Mouse (Mus musculus) layer of hippocampus, adult 2 months (tissue): ENCODE measurements around the gene Arrdc2. TPM values are rescaled to one million over a fixed set of nuclear protein-coding genes. Genes with fewer than 3 reads are reported as not detected.

ENCODE experiments used
- DNase-seq, 2 experiments: peaks; one replicate each; pipeline ENCODE4 v3.0.0; 2022; ENCODE audit warnings: low spot score in 2 of 2
- H3K27ac ChIP-seq: fragments of 200-600 bp; 2 replicates; pipeline ENCODE4 v1.8.1; 2022
- H3K4me3 ChIP-seq: fragments of 200-600 bp; 2 replicates; pipeline ENCODE4 v1.8.1; 2022; ENCODE audit warnings: mild to moderate bottlenecking
- CTCF ChIP-seq: fragments of 200-600 bp; conservative IDR thresholded peaks from 2 replicates; pipeline ENCODE4 v1.8.1; 2022; ENCODE audit warnings: antibody characterized with exemption, mild to moderate bottlenecking, moderate library complexity
- microRNA-seq, 2 experiments: library from miRNA; unstranded; fragments of <30 nt; microRNA quantifications; one replicate each; pipeline ENCODE4 v1.2.0; 2021
- total RNA-seq, 2 experiments: library from RNA; stranded (reverse); gene quantifications; 2 replicates each; pipeline ENCODE4 v1.2.3; 2021

Gene Arrdc2
- total RNA-seq, 2 experiments from 2014 or later, result 13.8 to 20.9 TPM

DNA sequence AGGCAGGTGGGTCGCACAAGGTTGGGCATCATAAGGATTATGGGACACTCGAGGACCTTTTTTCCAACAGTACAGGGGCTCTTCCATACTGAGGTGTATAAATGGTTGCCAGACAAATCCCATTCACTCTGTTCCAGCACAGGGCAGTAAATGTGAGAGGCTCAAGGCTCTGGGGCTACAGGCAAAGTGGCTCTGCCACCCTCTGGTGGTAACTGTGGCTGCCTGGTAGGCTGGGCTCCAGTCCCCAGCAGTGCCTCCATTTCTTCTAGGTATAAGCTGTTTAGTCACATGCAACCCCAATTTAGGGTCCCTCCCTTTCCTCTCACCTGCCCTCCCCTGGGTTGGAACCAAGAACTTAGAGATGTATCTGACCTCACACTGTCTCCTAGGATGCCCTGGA is 44.1 kb downstream of the Arrdc2 start:
- Histone ChIP-seq H3K4me3 (peak overlapping the region; percentile 82; the same call in 1 of the 2 replicates), H3K27ac (peak overlapping the region; percentile 99)
- TF ChIP-seq CTCF, result peak; percentile 62
- DNase-seq, result no peak

DNA sequence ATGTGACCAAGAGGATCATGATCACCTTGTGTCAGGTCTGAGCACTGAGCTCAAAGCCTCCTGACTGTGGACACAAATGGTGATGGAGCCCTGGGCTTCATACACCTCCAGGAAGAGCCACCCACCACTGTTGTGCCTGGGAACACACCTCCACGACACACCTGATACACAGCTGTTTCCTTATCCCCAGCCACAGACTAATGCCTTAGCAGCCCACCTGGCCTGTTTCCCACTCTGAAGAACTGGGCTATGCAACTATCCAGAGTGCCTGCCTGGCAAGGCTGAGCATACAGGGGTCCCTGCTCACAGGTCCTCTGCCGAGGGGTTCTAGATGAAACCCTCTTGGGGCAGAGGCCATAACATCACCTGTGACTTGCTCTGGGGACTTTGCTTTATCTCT is 45.3 kb downstream of the Arrdc2 start:
- peak overlapping the region; percentile 4; the same call in 1 of the 2 replicates for H3K4me3 ChIP-seq
- no peak for TF ChIP-seq CTCF
- H3K27ac ChIP-seq, result peak overlapping the region; percentile 99
- DNase-seq, result no peak

DNA sequence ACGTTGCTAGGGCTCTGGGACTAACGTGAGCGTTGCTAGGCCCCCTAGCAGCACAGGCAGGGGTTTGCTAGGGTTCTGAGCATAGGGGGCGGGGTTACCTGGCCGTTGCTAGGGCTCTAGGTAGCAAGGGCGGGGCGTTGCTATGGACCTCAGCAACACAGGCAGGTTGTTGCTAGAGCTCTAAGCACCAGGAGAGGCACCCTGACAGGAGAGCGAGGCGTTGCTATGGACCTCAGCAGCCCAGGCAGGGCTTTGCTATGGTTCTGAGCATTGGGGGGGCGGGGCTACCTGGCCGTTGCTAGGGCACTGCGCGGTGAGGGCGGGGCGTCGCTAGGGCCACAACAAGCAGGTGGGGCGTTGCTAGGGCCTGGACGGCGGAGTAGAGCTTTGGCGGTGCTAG is 46.8 kb downstream of the Arrdc2 start:
- DNase-seq, result peak in 1 of 2 experiments; percentile 67
- TF ChIP-seq CTCF, result no peak
- peak overlapping the region; percentile 90 for H3K4me3 ChIP-seq
- peak overlapping the region; percentile 99 for H3K27ac ChIP-seq

DNA sequence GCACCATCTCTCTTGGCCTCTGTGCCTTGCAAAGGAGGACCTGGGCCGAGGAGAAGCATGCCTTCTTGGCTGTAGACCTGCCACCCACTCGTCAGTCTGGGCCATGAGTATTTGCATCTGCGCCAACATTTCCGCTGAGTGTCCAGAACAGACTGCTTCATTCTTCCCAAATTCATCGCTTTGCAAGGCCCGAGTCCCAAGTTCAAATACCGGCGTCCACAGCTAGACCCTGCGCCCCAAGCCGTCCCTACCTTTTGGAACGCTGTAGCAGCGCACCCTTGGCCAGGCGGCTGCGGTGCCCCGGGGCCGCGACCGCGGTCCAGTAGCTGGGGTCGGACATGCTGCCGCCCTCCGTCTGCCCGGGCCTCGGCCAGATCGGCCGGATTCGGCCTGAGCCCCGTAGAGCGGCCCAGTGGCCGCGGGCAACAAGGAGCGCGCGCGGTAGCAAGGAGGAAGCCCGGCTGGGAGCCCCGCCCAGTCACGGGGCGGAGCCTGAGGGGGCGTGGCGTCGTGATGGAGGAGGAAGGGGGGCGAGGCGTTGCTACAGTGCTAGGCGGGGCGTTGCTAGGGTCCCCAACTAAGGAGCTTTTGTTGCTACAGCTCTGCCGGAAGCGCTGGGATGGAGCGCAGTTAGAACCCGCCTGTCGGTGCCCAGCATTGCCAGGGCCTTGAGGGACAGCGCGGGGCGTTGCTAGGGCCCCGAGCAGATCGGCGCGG is 47.4 kb downstream of the Arrdc2 start:
- DNase-seq, result peak; percentile 98 to 99
- Histone ChIP-seq H3K4me3 (peak overlapping the region; percentile 90), H3K27ac (peak overlapping the region; percentile 99)
- TF ChIP-seq CTCF, result no peak

DNA sequence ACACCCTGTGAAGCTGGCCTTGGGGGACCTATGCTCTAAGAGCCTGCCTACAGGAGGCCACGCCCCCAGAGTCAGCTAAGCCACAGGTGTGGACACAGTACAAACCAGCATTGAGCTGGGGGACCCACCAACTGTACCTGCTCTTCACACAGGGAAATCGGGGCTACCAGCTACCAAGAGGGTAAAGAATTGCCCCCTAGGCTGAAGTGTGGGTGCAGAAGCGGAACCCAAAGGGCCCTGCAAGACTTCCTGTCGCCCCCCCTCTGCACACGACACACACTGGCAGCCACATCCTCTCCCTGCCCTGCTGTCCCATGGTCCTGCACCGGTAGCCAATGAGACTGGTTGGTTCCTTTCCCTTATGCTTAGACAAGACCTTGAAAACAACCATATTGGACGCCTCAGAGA is 48.2 kb downstream of the Arrdc2 start:
- H3K27ac ChIP-seq, result peak overlapping the region; percentile 99
- no peak for TF ChIP-seq CTCF
- no peak for DNase-seq
- H3K4me3 ChIP-seq, result peak overlapping the region; percentile 90

DNA sequence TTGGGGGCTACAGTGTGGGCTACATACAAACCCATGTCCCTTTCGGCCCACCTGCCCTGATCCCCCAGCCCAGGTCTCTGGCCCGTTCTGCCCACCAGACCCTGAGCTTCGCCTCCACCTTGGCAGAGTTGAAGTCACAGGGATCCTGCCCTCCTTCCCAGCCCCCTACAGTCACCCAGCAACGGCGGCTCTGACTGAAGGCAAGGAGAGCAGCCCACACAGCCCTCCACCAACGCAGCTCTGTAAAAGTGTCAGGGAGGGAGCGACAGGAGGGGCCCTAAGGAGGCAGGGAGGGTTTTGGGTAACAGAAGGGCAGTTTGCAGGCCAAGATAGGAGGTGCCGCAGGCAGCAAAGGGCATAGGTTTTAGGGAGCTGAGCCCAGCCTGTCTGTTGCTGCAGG is 48.7 kb downstream of the Arrdc2 start:
- DNase-seq, result peak in 1 of 2 experiments; percentile 62
- TF ChIP-seq CTCF, result no peak
- peak overlapping the region; percentile 99 for H3K27ac ChIP-seq
- H3K4me3 ChIP-seq, result peak overlapping the region; percentile 90

DNA sequence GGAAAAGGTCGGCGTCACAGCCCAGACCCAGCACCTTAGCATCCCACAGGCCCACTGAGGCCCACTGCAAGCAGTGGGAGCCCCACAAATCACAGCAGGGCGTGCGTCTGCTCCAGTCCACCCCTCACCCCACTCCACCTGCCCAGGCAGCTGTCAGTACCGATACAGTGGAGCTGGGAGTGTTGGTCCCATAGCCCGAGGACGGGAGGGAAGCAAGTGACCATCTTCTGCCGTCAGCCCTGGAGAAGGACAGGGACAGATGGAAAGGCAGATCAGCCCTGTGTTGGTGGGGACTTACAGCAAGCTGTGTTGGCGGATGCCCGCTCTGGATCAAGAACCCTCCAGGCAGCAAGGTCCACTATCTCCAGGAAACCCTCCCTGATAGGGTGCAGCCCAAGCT is 50.5 kb downstream of the Arrdc2 start:
- DNase-seq, result no peak
- no peak for TF ChIP-seq CTCF
- H3K4me3 ChIP-seq, result peak overlapping the region; percentile 4; the same call in 1 of the 2 replicates
- H3K27ac ChIP-seq, result peak overlapping the region; percentile 99

DNA sequence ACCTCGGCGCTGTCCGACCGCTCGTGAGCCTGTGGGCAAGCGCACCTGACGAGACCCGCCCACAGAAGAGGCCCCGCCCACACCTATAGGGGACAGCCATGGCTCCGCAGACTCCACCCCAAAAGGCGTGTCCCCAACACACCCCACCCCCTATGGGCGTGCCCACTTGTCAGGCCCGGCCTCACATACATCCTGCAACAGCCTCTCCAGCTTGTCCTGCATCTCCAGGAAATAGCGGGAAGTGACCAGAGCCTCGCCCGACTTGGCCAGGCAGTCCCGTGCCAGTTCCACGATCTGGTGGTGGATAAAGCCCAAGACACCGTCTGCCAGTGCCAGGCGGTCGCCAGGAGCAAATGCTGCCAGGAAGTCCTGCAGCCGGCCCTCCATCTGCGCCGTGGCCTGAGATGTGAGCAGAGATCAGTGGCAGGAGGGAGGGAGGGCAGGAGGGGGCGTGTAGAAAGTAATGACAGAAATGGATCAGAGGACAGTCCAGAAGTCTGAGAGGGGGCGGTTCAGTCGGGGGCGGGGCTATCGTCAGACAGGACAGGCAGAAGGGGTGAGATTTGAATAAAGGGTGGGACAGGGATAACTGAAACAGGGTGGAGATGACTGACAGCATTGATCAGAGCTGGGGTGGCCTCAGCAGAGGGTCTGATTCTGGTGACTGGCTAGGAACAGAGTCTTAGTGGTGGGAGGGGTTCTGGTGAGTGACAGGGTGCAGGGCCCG is 51.4 kb downstream of the Arrdc2 start:
- TF ChIP-seq CTCF, result no peak
- Histone ChIP-seq H3K4me3 (no peak overlapping the region), H3K27ac (peak overlapping the region; percentile 99)
- no peak for DNase-seq

DNA sequence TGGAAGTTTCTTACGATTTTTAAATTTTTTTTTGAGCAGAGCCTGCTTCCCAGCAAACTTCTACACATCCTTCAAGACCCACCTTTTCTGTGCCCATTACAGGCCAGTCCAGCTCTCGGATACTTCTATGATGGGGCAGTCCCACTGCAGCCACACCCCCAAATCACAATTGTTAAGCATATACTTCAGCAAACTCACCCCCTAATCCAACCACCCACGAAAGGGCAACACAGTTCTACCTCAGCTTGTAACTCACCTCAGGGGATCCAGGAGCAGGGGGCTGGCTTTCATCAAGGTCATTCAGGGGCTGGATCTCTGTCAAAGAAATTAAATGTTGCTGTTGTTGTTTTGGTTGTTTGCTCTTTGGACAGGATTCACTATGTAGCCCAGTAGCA is 52.5 kb downstream of the Arrdc2 start:
- no peak for TF ChIP-seq CTCF
- DNase-seq, result no peak
- no peak overlapping the region for H3K4me3 ChIP-seq
- no peak overlapping the region for H3K27ac ChIP-seq

DNA sequence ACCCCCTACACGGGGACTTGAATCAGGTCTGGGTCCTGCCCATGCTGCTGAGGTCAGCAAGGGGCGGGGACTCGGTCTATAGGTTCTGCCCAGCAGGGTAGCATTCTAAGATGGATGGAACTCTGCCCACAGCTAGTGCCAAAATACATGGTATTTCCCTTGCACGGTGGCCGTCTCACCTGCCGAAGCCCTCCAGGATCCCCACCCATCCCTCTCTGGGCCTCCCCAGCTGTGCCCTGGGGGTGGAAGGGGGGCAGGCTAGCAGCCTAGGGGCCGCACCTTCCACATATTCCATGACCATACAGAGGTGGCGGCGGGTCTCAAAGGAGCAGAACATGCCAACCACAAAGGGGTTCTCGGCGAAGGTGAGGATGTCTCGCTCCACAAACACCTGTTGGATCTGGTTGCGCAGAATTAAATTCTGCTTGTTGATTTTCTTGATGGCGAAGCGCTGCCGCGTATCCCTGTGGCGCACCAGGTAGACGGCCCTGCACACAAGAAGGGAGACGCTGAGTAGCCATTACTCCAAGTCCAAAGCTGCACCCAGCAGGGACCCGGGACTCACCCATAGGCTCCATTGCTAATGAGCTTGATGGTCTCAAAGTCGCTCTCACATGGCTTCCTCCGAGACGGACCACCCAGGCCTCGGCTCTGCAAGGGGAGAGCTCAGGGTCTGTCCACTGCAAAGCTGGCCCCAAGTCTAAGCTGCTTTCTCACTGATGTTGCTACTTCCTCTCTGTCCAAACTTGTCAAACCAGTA is 53.0 kb downstream of the Arrdc2 start:
- no peak for DNase-seq
- Histone ChIP-seq H3K4me3 (no peak overlapping the region), H3K27ac (peak overlapping the region; percentile 44; the same call in 1 of the 2 replicates)
- no peak for TF ChIP-seq CTCF

Small RNA genes within 50 kb of the gene (microRNA-seq; reads per million reads assigned to microRNA genes)
- gene Mir7240, result 62.6 to 63.3 reads per million in 2 experiments

Other genes starting within 250 kb of the Arrdc2 start
- gene Isyna1, start 245.3 kb downstream of the Arrdc2 start, total RNA-seq, result 10 to 100 TPM; 41.4 to 46.4 TPM
- 100 to 1,000 TPM; 274 to 297 TPM for gene Ssbp4, start 230.8 kb downstream of the Arrdc2 start, total RNA-seq
- gene Lrrc25, start 223.6 kb downstream of the Arrdc2 start, total RNA-seq, result under 1 TPM; 0.54 to 0.97 TPM
- gene Gdf15, start 207.3 kb downstream of the Arrdc2 start, total RNA-seq, result under 1 TPM in 1 of 2 experiments, not detected in 1; 0.25 TPM
- 10 to 100 TPM; 25.4 to 29.1 TPM for gene Pgpep1, start 179.3 kb downstream of the Arrdc2 start, total RNA-seq
- gene Lsm4, start 166.5 kb downstream of the Arrdc2 start, total RNA-seq, result 10 to 100 TPM; 58.2 to 61.8 TPM
- gene Jund, start 140.8 kb downstream of the Arrdc2 start, total RNA-seq, result 100 to 1,000 TPM; 165 to 181 TPM
- gene Iqcn, start 136.3 kb downstream of the Arrdc2 start, total RNA-seq, result under 1 TPM; 0.07 to 0.08 TPM
- gene Gm3336, start 121.2 kb downstream of the Arrdc2 start, total RNA-seq, result not detected
- gene Pde4c, start 116.0 kb downstream of the Arrdc2 start, total RNA-seq, result 1 to 10 TPM; 1.4 to 1.5 TPM
- gene Rab3a, start 85.0 kb downstream of the Arrdc2 start, total RNA-seq, result 100 to 1,000 TPM; 775 to 798 TPM
- gene Mpv17l2, start 78.8 kb downstream of the Arrdc2 start, total RNA-seq, result 10 to 100 TPM; 36.5 to 42.7 TPM
- 100 to 1,000 TPM; 160 to 169 TPM for gene Pik3r2, start 63.0 kb downstream of the Arrdc2 start, total RNA-seq
- gene Mast3, start 34.7 kb downstream of the Arrdc2 start, total RNA-seq, result 100 to 1,000 TPM; 468 to 473 TPM
- 1 to 10 TPM in 1 of 2 experiments, under 1 TPM in 1; 0.61 to 1.1 TPM for gene Il12rb1, start 31.3 kb downstream of the Arrdc2 start, total RNA-seq
- gene Kcnn1, start 23.5 kb upstream of the Arrdc2 start, total RNA-seq, result 10 to 100 TPM; 17.4 to 18.3 TPM
- gene Ccdc124, start 34.2 kb upstream of the Arrdc2 start, total RNA-seq, result 10 to 100 TPM; 82.2 to 88.9 TPM
- gene Slc5a5, start 53.0 kb upstream of the Arrdc2 start, total RNA-seq, result 1 to 10 TPM; 5.9 to 8.0 TPM
- 100 to 1,000 TPM; 698 to 704 TPM for gene Rpl18a, start 57.7 kb upstream of the Arrdc2 start, total RNA-seq
- 10 to 100 TPM; 97.0 to 98.1 TPM for gene Map1s, start 66.2 kb upstream of the Arrdc2 start, total RNA-seq